Mouse (Mus musculus): ENCODE data around the gene Marc2. TPM values are rescaled to one million over a fixed set of nuclear protein-coding genes. Genes with fewer than 3 reads are reported as not detected.

Gene Marc2
- total RNA-seq, 2 experiments from 2014 or later, result 136 to 145 TPM

DNA sequence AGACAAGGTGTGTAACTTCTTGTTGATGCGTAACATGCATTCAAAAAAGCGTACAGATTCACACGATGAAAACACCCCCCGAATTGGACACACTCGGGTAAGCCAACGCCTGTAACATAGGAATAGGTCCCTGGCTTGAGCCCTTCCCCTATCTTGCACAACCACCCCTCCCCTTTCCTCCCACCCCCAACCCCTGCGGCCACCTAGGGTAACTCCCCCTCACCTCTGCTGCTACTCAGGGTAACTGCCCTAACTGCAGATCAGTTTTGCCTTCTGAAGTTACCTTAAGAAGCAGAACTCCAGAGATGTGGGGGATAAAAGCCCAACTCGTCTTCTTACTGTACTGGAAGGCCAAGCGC, 74.4 kb downstream of the Marc2 start:
- DNase-seq, result no peak
- intact Hi-C loops (cut with DNase I; ENCODE audit: low total_unique reads), result loop anchor here (10.0 kb wide), 1 partner anchor 507 kb away; no protein-coding TSS in a partner anchor

DNA sequence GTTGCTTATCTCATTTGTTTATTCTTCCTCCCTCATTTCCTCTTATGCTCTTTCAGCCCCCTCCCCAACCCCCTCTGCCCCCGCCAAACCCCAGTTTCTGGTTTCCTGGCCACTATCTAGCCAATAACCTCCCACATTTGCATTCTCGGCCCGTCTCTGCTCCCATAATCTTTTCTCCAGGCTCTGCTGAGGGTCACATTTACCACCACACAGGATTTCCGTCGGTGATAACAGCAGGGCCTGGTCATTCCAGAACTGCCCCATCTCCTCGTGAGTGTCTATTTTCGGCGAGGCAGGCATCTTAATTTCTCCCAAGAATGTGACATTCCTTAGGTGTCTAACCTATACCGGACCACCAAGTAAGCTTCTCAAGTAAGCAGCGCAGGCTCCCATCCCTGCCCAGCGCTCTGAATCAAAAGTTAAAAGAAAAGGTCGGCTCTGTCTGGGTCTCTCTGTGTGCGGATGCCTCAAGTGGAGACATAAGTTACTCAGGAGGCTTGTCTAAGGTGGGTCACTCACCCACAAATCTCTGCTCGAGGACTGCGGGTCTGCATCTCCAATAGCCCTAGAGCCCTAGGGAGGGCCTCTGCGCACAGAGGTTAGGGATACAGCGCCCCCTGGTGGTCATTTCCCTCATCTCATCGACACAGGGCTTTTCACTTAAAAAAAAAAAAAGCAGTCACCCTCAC, 74.9 kb downstream of the Marc2 start:
- DNase-seq, result peak; percentile 86
- intact Hi-C loops (cut with DNase I; ENCODE audit: low total_unique reads), result loop anchor here (10.0 kb wide), 1 partner anchor 507 kb away; no protein-coding TSS in a partner anchor

DNA sequence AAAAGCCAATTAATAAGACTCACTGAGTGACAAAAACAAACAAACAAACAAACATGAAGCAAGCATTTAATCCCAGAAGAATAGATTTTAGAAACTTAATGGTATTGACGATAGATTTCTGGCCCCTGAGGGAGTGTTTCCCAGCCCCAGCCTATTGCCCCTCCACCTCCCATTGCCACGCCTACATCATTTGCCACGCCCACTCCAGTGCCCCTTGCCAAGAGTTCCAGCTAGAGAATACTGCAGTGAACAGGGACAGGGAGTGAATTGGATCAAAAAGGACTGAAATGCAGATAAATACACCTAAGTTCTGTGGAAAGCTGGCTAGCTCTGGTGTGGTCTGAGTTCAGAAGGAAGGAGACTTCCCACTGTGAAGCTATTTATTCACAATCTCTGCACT, 82.4 kb downstream of the Marc2 start:
- no peak for DNase-seq
- intact Hi-C loops (cut with DNase I; ENCODE audit: low total_unique reads), result no loop called here

Small RNAs within 50 kb of the gene (microRNA-seq; reads per million reads assigned to microRNA genes)
- gene Mir1981, result 130 to 150 reads per million in 2 experiments

Other genes starting within 250 kb of the Marc2 start
- gene Hlx, start 113.8 kb downstream of the Marc2 start, total RNA-seq (2021), result 10 to 100 TPM; 22.9 to 24.1 TPM
- under 1 TPM in 1 of 2 experiments, not detected in 1; 0.13 TPM for gene Marc1, start 35.1 kb downstream of the Marc2 start, total RNA-seq (2021)
- 10 to 100 TPM; 25.9 to 31.8 TPM for gene C130074G19Rik, start 36.8 kb upstream of the Marc2 start, total RNA-seq (2021)
- 1 to 10 TPM; 3.4 to 4.4 TPM for gene Mark1, start 153.1 kb upstream of the Marc2 start, total RNA-seq (2021)